Mouse (Mus musculus) brain, embryonic 14.5 days (tissue): ENCODE measurements around the gene Itih3. TPM values are rescaled to one million over a fixed set of nuclear protein-coding genes. Genes with fewer than 3 reads are reported as not detected.

Experiments
- DNase-seq: peaks from one replicate; pipeline ENCODE4 v3.0.0-alpha.2; 2011; ENCODE audit warnings: low read depth
- CTCF ChIP-seq: fragments of 200-500 bp; IDR thresholded peaks from 2 replicates; pipeline ENCODE4 v1.5.1; 2012; ENCODE audit warnings: inconsistent platforms, mild to moderate bottlenecking, moderate library complexity, borderline replicate concordance; ENCODE audit not compliant: insufficient read depth, insufficient read length; ENCODE audit errors: extremely low read depth
- POLR2A ChIP-seq: fragments of 200-500 bp; IDR thresholded peaks from 2 replicates; pipeline ENCODE4 v1.6.1; 2012; ENCODE audit warnings: mild to moderate bottlenecking, inconsistent platforms, borderline replicate concordance; ENCODE audit not compliant: poor library complexity, insufficient read depth, insufficient read length, severe bottlenecking; ENCODE audit errors: extremely low read depth
- polyA plus RNA-seq: library from polyadenylated mRNA; depleted of rRNA; stranded (reverse); fragments of >200 nt; gene quantifications from 2 replicates; pipeline ENCODE4 v1.2.3, GENCODE M21; 2012

Gene Itih3
- polyA plus RNA-seq, 1 experiment, result 1.7 TPM

DNA sequence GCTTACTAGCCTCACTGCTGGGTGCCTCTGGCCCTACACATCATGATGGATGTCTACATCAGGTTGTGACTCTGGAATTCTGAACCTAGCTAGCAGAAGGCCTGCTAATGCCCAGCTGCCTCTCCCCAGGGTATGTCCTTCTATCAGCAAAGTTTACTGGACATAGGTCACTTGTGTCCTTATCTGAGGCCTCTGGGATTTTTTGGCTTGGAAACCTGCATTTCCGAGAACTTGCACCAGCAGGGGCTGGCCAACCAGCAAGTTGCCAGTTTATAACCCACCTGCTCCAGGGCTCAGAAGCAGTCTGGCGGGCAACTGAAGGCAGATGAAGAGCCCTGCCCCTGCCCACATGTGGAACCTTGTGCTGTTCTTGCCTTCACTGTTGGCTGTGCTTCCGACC, 37.4 kb downstream of the Itih3 start, which contains the start of gene Itih4:
TSS of gene Itih4 (plus strand) at position 273 of the 400 bp plus-strand sequence.
- no peak for DNase-seq
- no peak for TF ChIP-seq CTCF
- no peak for TF ChIP-seq POLR2A

DNA sequence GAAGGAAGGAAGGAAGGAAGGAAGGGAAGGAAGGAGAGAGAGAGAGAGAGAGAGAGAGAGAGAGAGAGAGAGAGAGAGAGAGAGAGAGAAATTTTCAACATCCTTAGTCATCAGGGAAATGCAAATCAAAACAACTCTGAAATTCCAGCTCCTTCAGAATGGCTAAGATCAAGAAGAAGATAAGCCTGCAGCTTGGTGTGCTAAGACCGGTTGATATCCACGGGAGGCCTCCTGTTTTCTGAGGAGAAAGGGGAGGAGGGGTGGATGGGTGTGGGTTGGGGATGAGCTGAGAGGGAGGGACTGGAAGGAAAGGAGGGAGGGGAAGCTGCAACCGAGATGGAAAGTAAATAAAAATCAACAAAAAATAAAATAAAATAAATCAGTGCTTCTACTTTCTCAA, 38.3 kb downstream of the Itih3 start:
- TF ChIP-seq POLR2A (no peak), CTCF (no peak)

DNA sequence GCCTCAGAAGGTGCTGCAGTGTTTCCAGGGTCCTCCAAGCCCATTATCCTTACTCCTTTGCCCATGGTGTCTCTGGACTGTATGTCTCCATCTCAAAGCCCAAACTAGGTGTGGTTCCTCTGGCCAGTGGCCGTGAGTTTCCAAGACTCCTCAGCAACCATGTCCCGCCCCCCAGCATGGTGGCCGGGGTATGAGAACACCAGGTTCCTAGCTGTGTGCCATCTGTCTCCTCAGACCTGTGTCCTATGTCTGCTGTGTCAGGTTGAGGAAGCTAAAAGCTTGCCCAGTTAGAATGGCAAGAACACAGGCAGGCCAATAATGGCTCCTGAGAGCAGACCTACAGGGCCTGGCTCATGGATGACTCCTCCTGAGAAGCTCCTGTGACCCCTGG, 41.8 kb downstream of the Itih3 start:
- DNase-seq, result no peak

More for the DNA sequence above, 38.3 kb downstream of the Itih3 start:
- no peak for DNase-seq

DNA sequence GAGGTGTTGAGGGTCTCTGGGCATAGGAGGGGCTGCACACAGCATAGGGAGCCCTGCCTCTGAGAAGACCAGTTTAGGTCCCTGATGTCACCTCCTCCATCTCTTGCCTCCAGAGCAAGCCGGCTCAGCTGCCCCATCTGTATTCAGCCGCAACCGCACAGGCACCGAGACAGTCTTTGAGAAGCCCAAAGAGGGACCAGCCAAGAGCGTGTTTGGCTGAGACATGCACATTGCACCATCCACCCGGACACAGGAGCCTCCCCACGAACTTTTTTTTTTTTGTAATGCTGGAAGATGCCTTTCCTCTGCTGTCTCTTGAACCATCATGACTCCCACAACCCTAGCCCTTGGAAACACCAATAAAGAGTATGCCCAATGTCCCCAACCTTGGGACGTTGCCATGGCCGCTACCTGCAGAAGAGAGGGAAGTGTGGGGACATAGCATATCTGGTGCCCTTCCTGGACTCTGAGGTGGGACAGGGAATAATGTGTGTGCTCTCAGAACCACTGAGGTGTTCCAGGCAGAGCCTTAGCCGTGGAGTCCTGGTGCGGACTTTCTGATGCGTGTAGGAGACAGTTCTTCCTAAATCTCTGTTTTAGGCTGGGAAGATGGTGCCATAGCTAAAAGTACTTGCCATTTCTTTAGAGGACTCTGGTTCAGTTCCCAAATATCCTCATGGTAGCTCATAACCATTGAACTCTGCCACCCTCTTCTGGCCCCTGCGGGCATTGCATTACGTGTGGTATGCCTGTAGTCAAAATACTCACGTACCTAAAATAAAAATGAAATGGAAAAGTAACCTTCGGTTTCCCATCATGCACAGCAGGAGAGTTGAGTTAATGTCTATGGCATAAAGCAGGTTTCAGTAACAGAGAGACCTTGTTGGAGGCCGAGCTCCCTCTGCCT, 42.5 kb downstream of the Itih3 start:
- TF ChIP-seq POLR2A (no peak), CTCF (peak; percentile 44; the same call in 1 of the 2 replicates)
- peak; percentile 17 for DNase-seq

More for the DNA sequence above, 41.8 kb downstream of the Itih3 start:
- no peak for TF ChIP-seq CTCF

DNA sequence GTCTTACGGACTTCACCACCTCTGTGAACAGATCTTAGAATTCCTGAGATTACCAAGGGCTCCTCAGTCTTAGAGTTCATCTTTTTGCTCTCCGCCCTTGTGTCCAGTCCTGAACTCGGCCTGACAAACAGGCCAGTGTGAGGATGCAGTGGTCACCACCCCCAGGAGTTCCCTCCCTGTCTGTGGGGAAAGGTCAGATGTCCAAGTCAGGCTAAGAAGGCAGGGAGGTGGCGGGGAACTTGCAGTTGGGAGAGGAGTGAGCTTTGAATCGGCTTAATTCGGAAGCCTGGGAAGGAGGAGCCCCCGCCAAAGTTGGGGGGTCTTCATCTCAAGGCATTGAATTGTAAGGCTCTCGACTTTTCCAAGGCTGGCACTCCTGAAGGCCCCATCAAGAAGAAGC, 43.3 kb downstream of the Itih3 start:
- no peak for DNase-seq
- TF ChIP-seq POLR2A, result no peak
- no peak for TF ChIP-seq CTCF

DNA sequence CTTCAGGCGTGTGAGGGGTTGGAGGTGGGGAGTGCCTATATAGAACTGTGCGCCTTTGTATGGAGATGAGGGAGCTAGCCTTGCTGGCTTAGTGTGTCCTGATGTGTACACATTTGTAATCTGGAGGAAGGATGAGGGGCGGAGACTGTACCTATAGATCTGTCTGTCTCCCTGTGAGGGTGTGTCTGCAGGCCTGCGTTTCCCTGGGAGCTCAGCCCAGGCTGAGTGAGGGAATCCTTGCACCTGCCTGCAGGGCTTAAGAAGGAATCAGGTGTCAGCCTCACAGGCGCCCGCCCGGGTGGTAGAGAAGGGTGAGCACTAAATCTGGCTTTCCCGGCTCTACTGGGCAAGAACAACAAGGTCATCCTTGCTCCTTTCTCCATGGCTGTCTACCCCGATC, 43.8 kb downstream of the Itih3 start:
- DNase-seq, result no peak
- no peak for TF ChIP-seq CTCF
- no peak for TF ChIP-seq POLR2A

DNA sequence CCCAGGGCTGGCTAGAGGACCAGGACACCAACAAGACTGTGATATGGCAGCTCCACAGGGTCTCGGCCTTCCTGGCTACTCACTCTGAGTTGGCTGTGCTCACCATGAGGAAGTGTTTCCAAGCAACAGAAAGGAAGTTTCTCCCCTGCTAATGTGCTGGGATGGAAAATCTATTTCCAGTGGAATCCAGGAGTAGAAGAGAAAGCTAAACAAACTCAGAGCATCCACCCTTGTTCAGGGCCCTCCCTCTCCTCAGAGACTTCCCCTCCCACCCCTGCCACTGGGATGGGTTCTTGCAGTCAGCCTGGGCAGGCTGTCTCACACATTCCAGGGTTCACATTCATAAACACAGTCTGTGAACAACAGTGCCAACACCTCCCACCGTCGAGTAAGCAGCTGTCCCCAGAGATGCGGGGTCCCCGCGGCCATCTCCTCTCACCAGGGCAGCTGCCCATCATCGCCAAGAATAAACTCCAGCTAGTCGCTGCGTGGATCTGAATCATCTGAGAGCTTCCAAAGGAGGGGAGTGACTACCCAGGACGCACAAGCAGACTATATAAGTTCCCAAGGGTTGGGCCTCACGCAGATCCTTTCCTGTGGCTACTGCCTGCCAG, 44.5 kb downstream of the Itih3 start, which contains the start of gene Mustn1:
TSS of gene Mustn1 (plus strand) at position 243 of the 614 bp plus-strand sequence.
- TF ChIP-seq CTCF (no peak), POLR2A (no peak)
- peak; percentile 37 for DNase-seq

DNA sequence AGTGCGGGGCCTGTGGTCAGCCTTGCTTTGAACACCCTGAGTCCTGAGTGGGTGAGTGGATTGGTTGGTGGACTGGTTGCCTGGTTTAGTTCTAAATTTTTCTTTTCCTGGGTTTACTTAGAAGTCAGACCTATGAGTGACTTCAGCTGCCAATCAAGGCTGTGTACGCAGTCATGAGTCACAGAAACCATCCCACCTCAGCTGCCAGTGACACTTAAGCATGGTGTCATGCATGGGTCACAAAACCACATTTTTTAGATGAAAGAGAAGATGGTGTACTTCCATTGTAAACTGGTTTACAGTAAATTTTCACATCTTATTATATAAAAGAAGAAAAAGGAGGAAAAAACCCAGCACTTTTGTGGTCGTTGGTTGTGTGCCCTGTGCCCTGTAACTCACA, 45.7 kb downstream of the Itih3 start:
- TF ChIP-seq POLR2A (no peak), CTCF (no peak)
- DNase-seq, result no peak

DNA sequence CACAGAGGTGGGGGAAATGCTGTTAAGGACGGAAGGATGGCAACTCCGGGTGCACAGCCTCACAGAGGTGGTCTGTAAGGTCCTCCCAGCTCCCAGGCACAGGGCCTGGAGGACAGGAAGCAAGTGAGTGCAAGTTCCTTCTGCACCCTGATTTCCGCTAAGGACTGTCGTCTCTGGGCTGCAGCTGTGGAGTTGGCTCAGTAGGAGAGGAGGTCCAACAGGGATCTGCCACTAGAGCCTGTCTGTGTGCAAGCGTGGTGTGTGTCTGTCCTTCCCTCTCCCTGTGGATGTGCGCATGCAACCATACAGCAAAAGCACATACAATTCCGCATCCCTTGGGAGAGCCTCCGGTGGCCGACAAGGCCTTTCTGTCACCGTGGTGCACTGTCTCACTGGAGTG, 47.1 kb downstream of the Itih3 start:
- no peak for DNase-seq
- no peak for TF ChIP-seq CTCF
- TF ChIP-seq POLR2A, result no peak

DNA sequence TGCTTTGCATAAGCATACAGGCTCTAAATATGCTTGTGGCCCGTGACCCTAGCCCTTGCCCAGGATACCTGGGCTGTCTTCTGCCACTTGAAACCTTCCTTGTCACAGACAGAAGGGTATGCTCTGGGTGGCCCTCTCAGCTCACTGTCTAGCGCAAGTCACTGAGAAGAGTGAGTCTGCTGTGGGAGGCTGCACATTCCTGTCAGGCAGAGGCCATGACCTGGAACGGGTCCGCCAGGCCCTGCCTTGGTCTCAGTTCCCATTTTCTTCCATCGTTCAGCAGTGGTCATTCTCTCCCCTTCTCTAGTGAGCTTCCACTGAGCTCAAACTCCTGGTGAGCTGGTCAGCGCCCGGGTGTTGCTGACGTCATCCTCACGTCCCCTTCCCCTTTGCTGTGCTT, 47.6 kb downstream of the Itih3 start:
- TF ChIP-seq POLR2A, result no peak
- no peak for TF ChIP-seq CTCF
- DNase-seq, result no peak

DNA sequence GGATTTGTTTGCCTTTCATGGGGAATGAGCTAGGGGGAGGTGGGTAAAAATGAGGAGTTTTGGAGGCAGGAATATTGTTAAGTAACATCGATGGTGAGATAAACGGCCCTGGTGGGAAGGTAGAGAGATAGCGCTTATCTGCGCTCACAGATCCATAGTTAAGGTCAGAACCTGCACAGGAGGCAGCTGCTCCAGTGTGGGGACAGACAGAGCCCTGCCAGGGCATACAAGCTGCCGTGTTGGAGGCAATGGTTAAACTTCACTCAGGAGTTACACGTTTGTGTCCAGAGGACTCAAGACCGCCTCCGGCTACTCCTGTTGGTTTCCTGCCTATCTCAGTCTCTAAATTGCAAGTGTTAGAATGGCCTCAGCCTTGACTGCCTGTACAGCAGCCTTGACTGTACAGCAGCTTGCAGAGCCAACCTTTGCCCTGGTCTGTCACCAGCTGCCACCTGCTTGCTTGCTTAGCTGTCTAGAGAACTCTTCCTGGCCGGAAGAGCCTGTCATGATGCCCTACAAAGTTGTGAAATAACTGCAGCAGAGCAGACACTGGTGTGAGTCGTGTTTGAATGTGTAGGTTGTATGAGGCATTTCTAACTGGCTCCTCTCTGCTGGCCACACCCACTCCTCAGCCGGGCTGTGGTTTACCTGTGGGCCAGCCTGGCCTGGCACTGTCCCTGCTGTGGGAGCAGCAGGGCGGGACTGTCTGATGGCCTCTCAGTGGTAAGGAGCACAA, 48.3 kb downstream of the Itih3 start:
- DNase-seq, result no peak
- no peak for TF ChIP-seq CTCF
- TF ChIP-seq POLR2A, result no peak
